Mouse (Mus musculus) lung, embryonic 16.5 days (tissue): ENCODE measurements at regions not wholly inside any gene's neighbourhood (a gene's known extent, or its start where the extent isn't known, plus 50 kb on each side); places are given as distances from the start of the nearest gene placed in this dataset.

Experiments
- ATAC-seq: fragments of 200-750 bp; cut with Nextera tagmentation; 2 replicates; pipeline ENCODE4 v1.8.0; 2017; ENCODE audit warnings: low read depth, mild to moderate bottlenecking, moderate library complexity
- H3K27ac ChIP-seq: fragments of 300-500 bp; sonication (generic); 2 replicates; pipeline ENCODE4 v1.5.1; 2014; ENCODE audit warnings: mild to moderate bottlenecking, control low read depth, low read length
- H3K27me3 ChIP-seq: fragments of 300-500 bp; sonication (generic); 2 replicates; pipeline ENCODE4 v1.6.1; 2014; ENCODE audit warnings: low read depth, low read length, mixed read lengths; ENCODE audit not compliant: control insufficient read depth, insufficient read depth
- H3K36me3 ChIP-seq: fragments of 300-500 bp; sonication (generic); 2 replicates; pipeline ENCODE4 v1.6.1; 2014; ENCODE audit warnings: low read length; ENCODE audit not compliant: control insufficient read depth, insufficient read depth
- H3K4me1 ChIP-seq: fragments of 300-500 bp; sonication (generic); replicated peaks from 2 replicates; pipeline ENCODE4 v1.6.1; 2014; ENCODE audit warnings: low read length, mixed read lengths; ENCODE audit not compliant: control insufficient read depth, insufficient read depth
- H3K4me2 ChIP-seq: fragments of 300-500 bp; sonication (generic); 2 replicates; pipeline ENCODE4 v1.6.1; 2014; ENCODE audit warnings: low read depth, low read length, control low read depth
- H3K4me3 ChIP-seq: fragments of 300-500 bp; sonication (generic); 2 replicates; pipeline ENCODE4 v1.5.1; 2014; ENCODE audit warnings: mild to moderate bottlenecking, low read length, control low read depth
- H3K9ac ChIP-seq: fragments of 300-500 bp; sonication (generic); 2 replicates; pipeline ENCODE4 v1.6.1; 2014; ENCODE audit warnings: low read length, control low read depth
- H3K9me3 ChIP-seq: fragments of 300-500 bp; sonication (generic); 2 replicates; pipeline ENCODE4 v1.6.1; 2016; ENCODE audit warnings: low read length; ENCODE audit not compliant: control insufficient read depth
- WGBS: fragments of 180-500 bp; shearing (Covaris S2); extraction: QIAGEN DNeasy Blood & Tissue Kit; methylation state at CpG from one replicate; pipeline ENCODE4 v1.1.7; 2014; 5-methylcytosine and 5-hydroxymethylcytosine counted together

GRCm38 (mm10) chr13:59271661-59272060 lies 313.4 kb downstream of the Agtpbp1 start:
- WGBS: 67% methylated on average over 4 of the region's 4 CpGs
- H3K36me3 ChIP-seq: no peaks in the 10 kb centered on the region
- H3K4me1 ChIP-seq: no peaks in the 10 kb centered on the region
- no peaks in the 10 kb centered on the region for H3K27me3 ChIP-seq
- no peak overlapping the region for H3K4me2 ChIP-seq
- H3K27ac ChIP-seq: no peak overlapping the region
- ATAC-seq: no peak
- no peak overlapping the region for H3K4me3 ChIP-seq
- no peaks in the 10 kb centered on the region for H3K9me3 ChIP-seq
- no peak overlapping the region for H3K9ac ChIP-seq

- ATAC-seq: no peak
- 61% methylated on average over 4 of the region's 4 CpGs for WGBS
- no peak overlapping the region for H3K4me2 ChIP-seq
- 0 out of 2 replicates have a peak, but pooled peaks cover 2% of the 10 kb centered on the region for H3K4me1 ChIP-seq
- no peak overlapping the region for H3K27ac ChIP-seq
- H3K27me3 ChIP-seq: no peaks in the 10 kb centered on the region
- no peak overlapping the region for H3K9ac ChIP-seq
- no peaks in the 10 kb centered on the region for H3K36me3 ChIP-seq
- H3K4me3 ChIP-seq: no peak overlapping the region
- no peaks in the 10 kb centered on the region for H3K9me3 ChIP-seq
Observed at GRCm38 (mm10) chr13:59266854-59267253, 318.2 kb downstream of the Agtpbp1 start.

GRCm38 (mm10) chr13:59264126-59264525 lies 320.9 kb downstream of the Agtpbp1 start:
- no peak overlapping the region for H3K4me3 ChIP-seq
- no peak for ATAC-seq
- H3K27ac ChIP-seq: no peak overlapping the region
- H3K9ac ChIP-seq: no peak overlapping the region
- 0 out of 2 replicates have a peak, but pooled peaks cover 2% of the 10 kb centered on the region for H3K4me1 ChIP-seq
- no peaks in the 10 kb centered on the region for H3K9me3 ChIP-seq
- no peaks in the 10 kb centered on the region for H3K27me3 ChIP-seq
- H3K36me3 ChIP-seq: no peaks in the 10 kb centered on the region
- H3K4me2 ChIP-seq: no peak overlapping the region
- 69% methylated on average over 11 of the region's 11 CpGs for WGBS

- WGBS: 42% methylated on average over 3 of the region's 3 CpGs
- H3K4me3 ChIP-seq: no peak overlapping the region
- peak; percentile 45; the same call in 1 of the 2 replicates for ATAC-seq
Observed at GRCm38 (mm10) chr13:59261924-59262323, 323.1 kb downstream of the Agtpbp1 start.

GRCm38 (mm10) chr13:59255798-59256435 lies 329.1 kb downstream of the Agtpbp1 start:
- no peaks in the 10 kb centered on the region for H3K27me3 ChIP-seq
- H3K9ac ChIP-seq: no peak overlapping the region
- H3K4me2 ChIP-seq: no peak overlapping the region
- H3K4me3 ChIP-seq: no peak overlapping the region
- no peak overlapping the region for H3K27ac ChIP-seq
- H3K9me3 ChIP-seq: no peaks in the 10 kb centered on the region
- H3K4me1 ChIP-seq: no peaks in the 10 kb centered on the region
- no peaks in the 10 kb centered on the region for H3K36me3 ChIP-seq
- 82% methylated on average over 12 of the region's 12 CpGs for WGBS
- no peak for ATAC-seq

More at GRCm38 (mm10) chr13:59261924-59262323, 323.1 kb downstream of the Agtpbp1 start:
- Histone ChIP-seq H3K36me3 (no peaks in the 10 kb centered on the region), H3K27me3 (no peaks in the 10 kb centered on the region), H3K4me1 (0 out of 2 replicates have a peak, but pooled peaks cover 2% of the 10 kb centered on the region), H3K9ac (no peak overlapping the region), H3K27ac (no peak overlapping the region), H3K9me3 (no peaks in the 10 kb centered on the region), H3K4me2 (no peak overlapping the region)

GRCm38 (mm10) chr13:59253667-59254558 lies 331.1 kb downstream of the Agtpbp1 start:
- Histone ChIP-seq H3K9ac (no peak overlapping the region), H3K4me2 (no peak overlapping the region), H3K36me3 (no peaks in the 10 kb centered on the region), H3K4me3 (no peak overlapping the region), H3K9me3 (no peaks in the 10 kb centered on the region), H3K27ac (no peak overlapping the region), H3K27me3 (no peaks in the 10 kb centered on the region), H3K4me1 (no peaks in the 10 kb centered on the region)
- 53% methylated on average over 13 of the region's 13 CpGs for WGBS
- ATAC-seq: no peak

- WGBS: 57% methylated on average over 12 of the region's 12 CpGs
- ATAC-seq: no peak
Observed at GRCm38 (mm10) chr13:59251252-59252006, 333.6 kb downstream of the Agtpbp1 start.

GRCm38 (mm10) chr13:59248411-59248810 lies 336.6 kb downstream of the Agtpbp1 start:
- 87% methylated on average over 9 of the region's 9 CpGs for WGBS
- Histone ChIP-seq H3K27me3 (no peaks in the 10 kb centered on the region), H3K9ac (no peak overlapping the region), H3K4me1 (no peaks in the 10 kb centered on the region), H3K4me3 (no peak overlapping the region), H3K4me2 (no peak overlapping the region), H3K27ac (no peak overlapping the region), H3K36me3 (no peaks in the 10 kb centered on the region), H3K9me3 (no peaks in the 10 kb centered on the region)
- no peak for ATAC-seq

More at GRCm38 (mm10) chr13:59251252-59252006, 333.6 kb downstream of the Agtpbp1 start:
- Histone ChIP-seq H3K27ac (no peak overlapping the region), H3K4me1 (no peaks in the 10 kb centered on the region), H3K36me3 (no peaks in the 10 kb centered on the region), H3K9me3 (no peaks in the 10 kb centered on the region), H3K9ac (no peak overlapping the region), H3K4me2 (no peak overlapping the region), H3K27me3 (no peaks in the 10 kb centered on the region), H3K4me3 (no peak overlapping the region)
